Mouse (Mus musculus): Measurements from ENCODE around the gene Med16.

- TF ChIP-seq CTCF (IDR thresholded peaks at IDR 0.05; ENCODE audit: borderline replicate concordance, extremely low read depth, insufficient read depth, insufficient read length) (no peak), POLR2A (IDR thresholded peaks at IDR 0.05; ENCODE audit: borderline replicate concordance, extremely low read depth, insufficient read depth, insufficient read length, poor library complexity, severe bottlenecking) (no peak)
Measured at GRCm38 (mm10) chr10:79910556-79910955, 1.8 kb upstream of the Med16 start, which contains the start of gene Gm26602.
